Mouse (Mus musculus) forebrain, postnatal 0 days (tissue): ENCODE measurements around the gene Cdiptos. TPM values are rescaled to one million over a fixed set of nuclear protein-coding genes. Genes with fewer than 3 reads are reported as not detected.

Experiments used
- ATAC-seq: fragments of 200-750 bp; cut with Nextera tagmentation; 2 replicates; pipeline ENCODE4 v1.8.0; 2017; ENCODE audit warnings: mild to moderate bottlenecking, moderate library complexity
- DNase-seq: peaks from one replicate; pipeline ENCODE4 v3.0.0-alpha.2; 2015
- H3K27ac ChIP-seq: fragments of 300-500 bp; sonication (generic); 2 replicates; pipeline ENCODE4 v1.5.1; 2014; ENCODE audit warnings: low read depth, mild to moderate bottlenecking, antibody characterized with exemption, low read length, moderate library complexity, mixed read lengths
- H3K27me3 ChIP-seq: fragments of 300-500 bp; sonication (generic); 2 replicates; pipeline ENCODE4 v1.6.1; 2014; ENCODE audit warnings: mild to moderate bottlenecking, low read length, mixed read lengths; ENCODE audit not compliant: insufficient read depth
- H3K36me3 ChIP-seq: fragments of 300-500 bp; sonication (generic); 2 replicates; pipeline ENCODE4 v1.6.1; 2014; ENCODE audit warnings: mild to moderate bottlenecking, moderate library complexity; ENCODE audit not compliant: insufficient read depth
- H3K4me1 ChIP-seq: fragments of 300-500 bp; sonication (generic); 2 replicates; pipeline ENCODE4 v1.6.1; 2014; ENCODE audit warnings: antibody characterized with exemption; ENCODE audit not compliant: insufficient read depth
- H3K4me2 ChIP-seq: fragments of 300-500 bp; sonication (generic); 2 replicates; pipeline ENCODE4 v1.6.1; 2014; ENCODE audit warnings: low read depth, mild to moderate bottlenecking, moderate library complexity
- H3K4me3 ChIP-seq: fragments of 300-500 bp; sonication (generic); 2 replicates; pipeline ENCODE4 v1.5.1; 2014; ENCODE audit warnings: low read depth, low read length, mixed read lengths
- H3K9ac ChIP-seq: fragments of 300-500 bp; sonication (generic); 2 replicates; pipeline ENCODE4 v1.6.1; 2014; ENCODE audit warnings: mild to moderate bottlenecking
- H3K9me3 ChIP-seq: fragments of 300-500 bp; sonication (generic); 2 replicates; pipeline ENCODE4 v1.6.1; 2016; ENCODE audit warnings: low read length
- CTCF ChIP-seq: sonication (generic); IDR thresholded peaks from 2 replicates; pipeline ENCODE4 v1.5.1; 2016; ENCODE audit warnings: antibody characterized with exemption, control low read depth, low read depth
- WGBS: fragments of 180-500 bp; shearing (Covaris S2); extraction: QIAGEN DNeasy Blood & Tissue Kit; methylation state at CpG from one replicate; pipeline ENCODE4 v1.1.7; 2014; 5-methylcytosine and 5-hydroxymethylcytosine counted together
- polyA plus RNA-seq: library from polyadenylated mRNA; unstranded; fragments of >200 nt; fragmentation: Nextera tagmentation; extraction: Ambion mirVana; gene quantifications from 2 replicates; pipeline ENCODE4 v1.2.1, GENCODE M21; 2015
- total RNA-seq: library from RNA; depleted of rRNA; stranded (reverse); fragments of >200 nt; gene quantifications from 2 replicates; pipeline ENCODE4 v1.2.3, GENCODE M21; 2014

The Cdiptos gene
- total and polyA plus RNA-seq, 2 experiments from 2014 or later = 0.53 TPM; not detected in 1

GRCm38 (mm10) chr7:126961965-126962364 is 13.9 kb downstream of the Cdiptos start:
- Histone ChIP-seq H3K4me2 (no peak overlapping the region), H3K27me3 (no peaks in the 10 kb centered on the region), H3K9me3 (no peaks in the 10 kb centered on the region), H3K9ac (no peak overlapping the region), H3K36me3 (peaks cover 75% of the 10 kb centered on the region), H3K4me1 (no peaks in the 10 kb centered on the region), H3K27ac (no peak overlapping the region), H3K4me3 (no peak overlapping the region)
- WGBS = 90% methylated on average over 4 of the region's 4 CpGs
- no peak for DNase-seq
- ATAC-seq = no peak
- TF ChIP-seq CTCF = no peak

GRCm38 (mm10) chr7:126961095-126961494 is 14.8 kb downstream of the Cdiptos start:
- 90% methylated on average over 5 of the region's 5 CpGs for WGBS
- DNase-seq = no peak
- no peak for TF ChIP-seq CTCF
- no peak overlapping the region for H3K27ac ChIP-seq
- no peaks in the 10 kb centered on the region for H3K9me3 ChIP-seq
- no peak overlapping the region for H3K4me3 ChIP-seq
- H3K4me2 ChIP-seq = no peak overlapping the region
- H3K9ac ChIP-seq = no peak overlapping the region
- H3K4me1 ChIP-seq = no peaks in the 10 kb centered on the region
- ATAC-seq = no peak
- H3K36me3 ChIP-seq = peaks cover 72% of the 10 kb centered on the region
- no peaks in the 10 kb centered on the region for H3K27me3 ChIP-seq

GRCm38 (mm10) chr7:126959780-126960179 is 16.1 kb downstream of the Cdiptos start:
- Histone ChIP-seq H3K27ac (no peak overlapping the region), H3K27me3 (no peaks in the 10 kb centered on the region), H3K9me3 (no peaks in the 10 kb centered on the region), H3K36me3 (peaks cover 75% of the 10 kb centered on the region), H3K4me1 (no peaks in the 10 kb centered on the region), H3K4me2 (no peak overlapping the region), H3K9ac (no peak overlapping the region), H3K4me3 (no peak overlapping the region)
- no peak for TF ChIP-seq CTCF
- WGBS = 85% methylated on average over 9 of the region's 9 CpGs
- DNase-seq = no peak
- no peak for ATAC-seq

- no peak for DNase-seq
- Histone ChIP-seq H3K4me3 (no peak overlapping the region), H3K4me1 (peaks cover 12% of the 10 kb centered on the region), H3K36me3 (peaks cover 44% of the 10 kb centered on the region), H3K9ac (no peak overlapping the region), H3K27me3 (no peaks in the 10 kb centered on the region), H3K4me2 (no peak overlapping the region), H3K27ac (no peak overlapping the region), H3K9me3 (no peaks in the 10 kb centered on the region)
- WGBS = 51% methylated on average over 3 of the region's 3 CpGs
- ATAC-seq = no peak
- TF ChIP-seq CTCF = no peak
Observed at GRCm38 (mm10) chr7:126955125-126955524, 20.8 kb downstream of the Cdiptos start.

- Histone ChIP-seq H3K4me1 (peaks cover 12% of the 10 kb centered on the region), H3K4me2 (peak overlapping the region; percentile 96), H3K4me3 (peak overlapping the region; percentile 65; the same call in 1 of the 2 replicates), H3K9me3 (no peaks in the 10 kb centered on the region), H3K27me3 (no peaks in the 10 kb centered on the region), H3K9ac (peak overlapping the region; percentile 84; the same call in 1 of the 2 replicates), H3K27ac (no peak overlapping the region), H3K36me3 (peaks cover 21% of the 10 kb centered on the region)
- 0% methylated on average over 8 of the region's 8 CpGs for WGBS
- ATAC-seq = no peak
- DNase-seq = no peak
- no peak for TF ChIP-seq CTCF
Observed at GRCm38 (mm10) chr7:126952646-126953045, 23.3 kb downstream of the Cdiptos start.

GRCm38 (mm10) chr7:126951741-126952140 is 24.2 kb downstream of the Cdiptos start:
- TF ChIP-seq CTCF = no peak
- no peak for ATAC-seq
- peak overlapping the region; percentile 96 for H3K4me2 ChIP-seq
- no peaks in the 10 kb centered on the region for H3K27me3 ChIP-seq
- DNase-seq = no peak
- H3K9me3 ChIP-seq = no peaks in the 10 kb centered on the region
- peaks cover 12% of the 10 kb centered on the region for H3K4me1 ChIP-seq
- WGBS = 23% methylated on average over 4 of the region's 4 CpGs
- no peak overlapping the region for H3K27ac ChIP-seq
- H3K36me3 ChIP-seq = peaks cover 22% of the 10 kb centered on the region
- H3K9ac ChIP-seq = peak overlapping the region; percentile 84
- peak overlapping the region; percentile 65 for H3K4me3 ChIP-seq

GRCm38 (mm10) chr7:126950647-126951615 is 25.0 kb downstream of the Cdiptos start:
- DNase-seq = peak; percentile 42
- H3K27me3 ChIP-seq = no peaks in the 10 kb centered on the region
- H3K36me3 ChIP-seq = peaks cover 26% of the 10 kb centered on the region
- TF ChIP-seq CTCF = no peak
- ATAC-seq = no peak
- H3K9me3 ChIP-seq = no peaks in the 10 kb centered on the region
- peaks cover 12% of the 10 kb centered on the region for H3K4me1 ChIP-seq
- H3K4me2 ChIP-seq = peak overlapping the region; percentile 96
- WGBS = 3% methylated on average over 26 of the region's 26 CpGs
- H3K27ac ChIP-seq = peak overlapping the region; percentile 93
- H3K9ac ChIP-seq = peak overlapping the region; percentile 84
- H3K4me3 ChIP-seq = peak overlapping the region; percentile 65
